Mouse (Mus musculus): ENCODE data around the gene Rbm28.
A peak's percentile ranks its signal among the peaks of the same experiment; 100 is the strongest.
"Not testable (repeated sequence)": the region's sequence is repeated elsewhere in the genome, so short reads cannot be mapped to it uniquely, and the experiment has no call there.

Gene Rbm28

DNA sequence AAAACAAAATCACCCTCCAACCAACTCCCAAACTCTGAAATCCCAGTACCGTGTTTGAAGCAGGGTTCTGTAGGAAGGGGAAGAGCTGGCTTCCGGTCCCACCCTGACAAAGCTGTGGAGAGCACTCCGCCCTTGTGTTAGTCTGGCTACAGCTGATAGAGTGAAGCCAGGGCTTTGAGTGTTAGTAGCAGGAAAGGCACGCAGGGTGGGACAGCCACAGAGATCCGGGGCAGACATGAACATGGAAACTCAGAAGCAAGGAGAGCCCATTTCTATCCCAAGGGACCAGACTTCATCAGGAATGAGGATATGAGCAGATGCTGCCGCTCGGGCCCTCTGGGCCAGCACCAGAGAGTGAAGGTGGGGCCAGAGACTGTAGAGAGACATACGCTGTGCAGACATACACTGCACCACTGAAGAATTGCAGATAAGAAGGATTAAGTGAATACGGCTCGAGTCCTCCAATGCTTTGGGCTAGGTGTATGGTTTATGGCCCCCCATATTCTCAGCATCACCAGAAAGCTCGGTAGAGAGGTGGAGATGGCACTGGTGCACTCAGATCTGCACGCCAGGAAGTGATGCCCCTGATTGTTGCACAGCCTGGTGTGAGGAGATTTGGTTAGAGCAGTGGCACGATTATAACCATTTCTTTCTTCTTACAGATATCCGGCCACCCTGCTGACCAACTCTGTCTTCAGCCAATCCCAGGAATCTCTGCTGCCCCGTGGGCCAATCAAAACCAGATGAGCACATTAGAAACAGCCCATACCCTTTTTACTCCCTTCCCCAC, 29.4 kb upstream of the Rbm28 start:
- DNase-seq (ENCODE audit: low spot score in 2 of 2), result peak; percentile 25 to 58

DNA sequence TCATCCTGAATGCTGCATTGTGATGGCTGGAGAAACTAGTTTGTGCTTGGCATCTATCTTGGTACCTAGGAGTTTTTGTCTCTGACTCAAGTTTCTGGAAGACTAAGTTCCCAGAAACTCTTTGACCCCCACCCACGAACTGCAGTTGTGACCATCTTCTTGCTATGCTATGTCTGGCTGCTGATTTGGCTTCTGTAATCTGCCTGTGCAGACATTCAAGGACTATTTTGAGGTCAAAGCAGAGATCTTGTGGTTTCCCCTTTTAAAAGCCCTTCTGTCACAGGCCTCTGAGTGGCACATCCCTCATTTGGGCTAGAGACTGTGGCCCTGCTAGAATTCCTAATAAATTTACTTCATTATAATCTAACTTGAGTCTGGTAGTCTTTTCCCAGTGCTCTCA, 23.1 kb upstream of the Rbm28 start:
- peak; percentile 2 to 6 for DNase-seq (ENCODE audit: low spot score in 2 of 2)

DNA sequence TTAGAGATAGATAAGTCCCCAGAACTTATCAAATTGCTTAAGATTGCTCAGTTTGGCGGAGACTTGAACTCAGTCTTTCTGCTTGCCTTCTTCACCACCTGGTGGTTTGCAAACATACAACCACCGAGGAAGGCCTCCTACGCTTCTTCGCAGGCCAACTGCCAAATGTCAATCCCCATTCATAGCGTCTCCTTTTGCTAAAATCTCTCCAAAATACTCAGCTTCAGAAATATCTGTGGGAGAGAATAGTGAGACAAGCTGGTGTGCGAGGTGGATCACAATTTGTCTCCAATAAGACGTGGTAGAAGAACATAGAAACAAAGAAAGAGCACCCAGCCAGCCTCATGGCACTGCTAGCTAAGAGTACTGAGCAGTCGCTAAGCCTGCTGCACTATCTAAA, 15.0 kb upstream of the Rbm28 start:
- peak; percentile 12 to 44 for DNase-seq (ENCODE audit: low spot score in 2 of 2)

DNA sequence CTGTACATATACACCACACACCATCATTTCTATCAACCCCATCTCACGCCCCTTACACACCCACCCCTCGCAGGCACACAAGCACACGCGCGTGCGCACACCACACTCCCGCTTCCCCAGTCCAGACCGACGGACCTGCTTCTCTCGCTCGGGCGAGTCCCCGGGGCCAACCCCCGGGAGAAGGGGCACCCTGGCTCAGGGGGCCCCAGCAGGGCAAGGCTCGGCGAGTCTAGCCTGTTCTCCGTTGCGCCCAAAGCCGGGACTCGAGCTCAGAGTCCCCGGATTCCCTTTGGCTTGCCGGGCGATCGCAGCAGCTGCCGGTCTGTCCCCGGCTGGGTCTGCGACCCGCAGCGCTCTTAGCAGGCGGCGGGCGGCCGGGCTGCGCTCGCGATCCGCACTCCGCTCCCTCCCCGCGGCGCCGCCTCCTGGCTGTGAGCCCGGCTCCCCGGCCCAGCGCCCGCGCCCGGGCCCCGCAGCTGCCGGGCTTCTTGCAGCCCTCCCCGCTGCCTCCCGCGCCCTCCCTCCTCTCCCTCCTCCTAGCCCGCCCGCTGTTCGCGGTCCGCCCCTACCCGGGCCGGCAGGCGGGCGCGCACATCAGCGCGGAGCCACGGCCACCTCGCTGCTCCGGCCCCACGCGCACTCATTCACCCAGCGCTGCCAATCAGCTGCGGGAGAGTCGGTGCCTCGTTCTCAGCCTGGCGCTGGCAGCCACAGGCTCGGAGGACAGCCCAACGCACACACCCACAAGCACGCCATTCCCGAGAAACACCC, 14.3 kb upstream of the Rbm28 start, which contains the start of gene Prrt4:
Gene Prrt4, minus strand, starts transcription at position 697 of the 771 bp plus-strand sequence.
- DNase-seq (ENCODE audit: low spot score in 2 of 2), result peak; percentile 51 to 61

DNA sequence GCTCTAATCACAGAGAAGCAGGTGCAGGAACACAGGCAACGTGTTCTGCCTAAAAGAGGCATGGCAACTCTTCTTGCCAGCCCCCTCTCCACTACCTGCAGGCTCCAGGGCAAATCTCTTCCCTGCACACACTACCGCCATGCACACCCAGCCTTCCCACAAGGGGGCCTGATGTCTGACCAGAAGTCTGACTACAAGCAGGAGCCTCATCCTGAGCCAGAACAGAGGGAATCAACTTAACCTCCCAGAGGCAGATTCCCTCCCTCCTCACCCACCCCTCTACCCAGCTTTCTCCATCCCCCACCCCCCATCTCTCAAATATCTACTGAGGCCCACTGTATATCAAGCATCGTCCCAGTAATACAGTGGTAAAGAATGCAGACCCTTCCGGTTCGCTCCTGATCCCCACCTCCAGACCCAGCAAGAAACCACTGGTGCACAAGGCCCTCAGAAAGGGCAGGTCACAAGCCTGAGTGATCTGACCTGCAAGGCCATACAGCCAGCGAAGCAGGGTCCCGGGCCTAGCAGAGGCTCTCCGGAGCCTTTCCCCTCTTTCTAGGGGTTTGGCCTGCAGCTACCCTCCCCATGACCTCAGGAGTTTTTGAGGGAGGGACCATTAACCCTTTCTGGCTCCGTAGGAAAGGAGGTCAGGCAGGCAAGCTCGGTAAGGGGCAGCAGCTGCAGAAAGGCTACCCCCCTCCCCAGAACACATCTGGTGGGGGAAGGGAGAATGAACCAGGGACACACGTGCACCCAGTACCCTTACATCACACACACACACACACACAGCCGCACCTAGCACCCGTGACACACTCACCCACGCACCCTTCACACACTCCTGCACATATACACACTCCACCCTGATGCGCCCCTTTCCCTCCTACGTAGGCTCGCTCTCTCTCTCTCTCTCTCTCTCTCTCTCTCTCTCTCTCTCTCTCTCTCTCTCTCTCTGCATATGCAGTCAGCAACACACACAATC, 13.4 kb upstream of the Rbm28 start:
- DNase-seq (ENCODE audit: low spot score in 2 of 2), result peak; percentile 16 to 58

DNA sequence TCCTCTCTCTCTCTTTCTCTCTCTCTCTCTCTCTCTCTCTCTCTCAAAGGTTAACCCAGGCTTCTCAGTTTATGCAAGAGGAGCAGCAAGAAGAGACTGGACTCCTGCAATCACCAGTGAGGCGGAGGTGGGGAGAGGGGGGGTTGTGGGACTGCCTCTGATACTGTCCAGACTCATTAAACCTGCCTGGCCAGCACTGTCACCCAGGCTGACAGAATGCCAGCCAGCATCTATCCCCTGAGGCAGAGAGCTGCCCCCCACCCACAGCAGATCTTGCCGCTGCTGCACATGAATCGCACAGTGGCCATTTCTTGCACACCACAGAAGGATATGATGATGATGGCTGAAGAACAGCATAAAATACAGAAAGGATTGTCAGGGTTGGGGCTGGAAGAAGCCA, 10.3 kb upstream of the Rbm28 start:
- DNase-seq (ENCODE audit: low spot score in 2 of 2), result peak; percentile 11 to 51

DNA sequence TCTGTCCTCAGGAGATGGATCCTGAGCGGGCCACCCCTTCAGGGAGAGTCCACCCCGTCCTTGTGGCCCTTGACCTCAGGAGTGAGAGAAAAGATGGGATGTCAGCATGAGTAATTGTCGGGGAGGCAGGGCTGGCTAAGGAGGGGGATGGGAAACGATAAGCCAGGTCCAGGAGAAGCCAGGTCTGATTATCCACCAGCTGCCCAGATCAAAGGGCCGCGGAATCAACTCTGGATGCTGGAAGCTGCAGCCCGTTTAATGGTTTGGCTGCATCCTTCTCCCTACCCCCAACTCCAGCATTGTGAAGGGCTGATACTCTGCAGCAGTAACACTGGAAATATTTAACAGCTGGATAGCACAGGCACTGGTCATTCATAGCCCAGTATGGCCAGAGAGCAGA, 9.6 kb upstream of the Rbm28 start:
- DNase-seq (ENCODE audit: low spot score in 2 of 2), result peak in 1 of 2 experiments; percentile 13

DNA sequence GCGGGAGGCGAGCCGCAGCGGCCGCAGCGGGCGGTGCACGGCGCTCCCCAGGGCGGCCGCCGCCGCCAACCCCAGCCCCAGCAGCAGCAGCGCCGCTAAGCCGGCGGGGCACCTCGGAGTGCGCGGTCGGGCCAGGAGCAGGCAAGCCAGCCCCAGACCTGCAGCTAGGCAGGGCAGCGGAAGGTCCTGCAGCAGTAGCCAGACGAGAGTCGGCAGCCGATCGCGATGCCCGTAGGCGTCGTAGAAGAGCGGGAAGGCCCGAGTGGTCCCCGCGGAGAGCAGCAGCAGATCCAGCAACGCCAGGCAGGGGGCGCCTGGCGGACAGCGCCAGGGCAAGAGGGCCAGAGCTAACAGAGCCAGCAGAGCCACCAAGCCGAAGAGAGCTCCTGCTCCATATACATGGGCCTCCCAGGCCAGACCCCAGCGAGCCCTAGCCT, 6.2 kb upstream of the Rbm28 start:
- DNase-seq (ENCODE audit: low spot score in 2 of 2), result peak; percentile 76 to 82

DNA sequence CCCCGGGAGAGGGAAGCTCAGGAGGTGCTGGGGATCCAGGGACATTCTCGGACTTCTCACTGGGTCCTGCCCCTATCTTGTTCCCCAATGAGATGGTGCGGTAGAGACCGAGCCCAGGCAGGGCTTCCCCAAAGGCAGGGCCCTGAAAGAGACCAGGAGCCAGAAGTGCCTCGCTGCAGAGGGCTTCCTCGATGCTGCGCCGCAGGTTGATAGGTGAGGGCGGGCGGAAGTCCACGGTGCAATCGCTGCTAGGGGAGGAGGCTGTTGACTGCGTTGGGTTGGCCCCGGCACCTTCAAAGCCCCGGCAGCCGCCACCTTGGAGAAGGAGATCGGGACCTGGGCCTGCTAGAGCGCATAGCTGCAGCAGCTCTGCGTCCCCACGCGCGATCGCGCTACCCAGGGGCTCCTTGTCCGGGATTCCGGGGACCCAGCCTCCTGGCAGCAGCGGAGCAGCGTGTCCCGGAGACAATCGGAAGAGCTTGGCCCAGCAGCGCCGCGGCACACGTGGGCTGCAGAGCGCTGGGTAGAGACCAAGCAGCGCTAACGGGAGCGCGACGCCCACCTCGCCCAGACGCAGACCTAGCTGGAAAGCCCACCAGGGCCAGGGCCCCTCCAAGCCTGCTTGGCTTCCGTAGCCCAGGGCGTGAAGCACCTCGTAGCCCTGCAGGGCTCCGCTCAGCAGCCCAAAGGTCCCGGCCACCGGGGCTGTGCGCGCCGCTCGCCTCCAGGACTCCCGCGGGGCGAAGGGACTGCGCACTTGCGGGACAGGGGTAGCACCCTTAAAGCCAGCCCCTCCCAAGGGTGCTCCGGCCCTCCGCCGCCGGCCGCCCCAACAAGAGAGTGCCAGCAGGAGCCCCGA, 5.5 kb upstream of the Rbm28 start:
- peak in 1 of 2 experiments; percentile 18 for DNase-seq (ENCODE audit: low spot score in 2 of 2)

DNA sequence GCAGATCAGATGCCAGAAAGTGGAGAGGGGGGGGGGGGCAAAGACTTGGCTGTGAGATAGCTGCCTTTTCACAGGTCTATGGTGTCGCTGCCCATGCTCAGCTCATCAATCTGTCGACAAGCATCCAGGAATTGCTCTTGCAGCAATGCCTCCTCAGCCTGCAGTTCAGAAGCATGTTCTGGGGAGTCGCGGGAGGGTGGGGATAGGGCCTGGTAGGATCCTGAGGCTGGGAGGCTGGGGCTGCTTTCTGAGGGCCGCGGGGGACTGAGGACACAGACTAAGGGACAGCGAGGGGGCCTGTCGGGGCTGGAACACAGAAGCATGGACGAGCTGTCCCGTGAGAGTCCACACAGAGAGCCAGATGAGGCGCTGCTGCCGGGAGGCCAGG, 4.9 kb upstream of the Rbm28 start:
- DNase-seq (ENCODE audit: low spot score in 2 of 2), result no peak

DNA sequence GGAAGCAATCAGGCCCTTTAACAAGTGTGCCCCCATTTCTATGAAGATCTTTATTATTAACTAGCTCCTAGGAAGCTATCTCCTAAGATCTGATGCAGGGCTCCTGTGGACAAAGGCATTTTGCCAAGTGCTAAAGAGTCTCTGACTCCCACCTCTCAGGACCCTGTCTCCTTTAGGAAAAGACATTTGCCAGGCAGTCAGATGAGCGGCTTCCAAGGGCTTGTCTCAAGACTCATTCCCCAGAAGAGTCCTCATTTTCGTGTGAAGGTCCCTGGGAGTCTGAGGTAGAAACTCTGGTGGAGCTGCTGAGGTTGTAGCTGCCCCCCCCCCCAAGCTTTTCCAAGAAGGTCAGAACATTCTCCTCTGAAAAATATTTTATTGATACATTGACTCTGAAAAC, 4.1 kb upstream of the Rbm28 start:
- no peak for DNase-seq (ENCODE audit: low spot score in 2 of 2)

DNA sequence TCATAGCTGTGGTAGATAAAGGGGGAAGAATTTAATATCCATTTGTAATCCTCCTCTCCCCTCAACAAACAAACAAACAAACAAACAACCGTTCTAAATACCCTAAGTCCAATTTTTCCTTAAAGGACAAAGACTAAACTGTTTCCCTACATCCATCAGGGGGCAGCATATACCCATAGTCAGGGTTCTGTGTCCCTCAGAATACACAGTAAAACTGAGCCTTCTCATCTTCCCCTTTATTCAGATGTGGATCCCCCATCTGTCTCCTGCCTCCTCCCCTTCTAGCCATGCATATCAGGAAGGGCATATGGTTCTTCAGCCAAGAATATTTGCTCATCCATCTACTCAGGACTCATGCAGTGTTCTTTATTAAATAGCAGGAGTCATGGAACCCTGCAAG, 1.4 kb upstream of the Rbm28 start:
- no peak for DNase-seq (ENCODE audit: low spot score in 2 of 2)

DNA sequence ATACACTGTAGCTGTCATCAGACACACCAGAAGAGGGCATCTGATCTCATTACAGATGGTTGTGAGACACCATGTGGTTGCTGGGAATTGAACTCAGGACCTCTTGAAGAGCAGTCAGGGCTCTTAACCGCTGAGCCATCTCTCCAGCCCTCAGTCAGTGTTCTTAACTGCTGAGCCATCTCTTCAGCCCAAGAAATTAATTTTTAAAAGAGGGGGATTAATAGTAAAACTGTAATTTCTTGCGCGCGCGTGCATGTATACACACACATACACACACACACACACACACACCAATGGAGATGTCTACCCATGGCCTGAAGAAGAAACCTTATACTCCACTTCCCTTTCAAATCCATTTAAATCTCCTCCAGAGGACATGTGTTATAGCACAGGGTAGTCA, 3.5 kb downstream of the Rbm28 start:
- DNase-seq (ENCODE audit: low spot score in 2 of 2), result not testable (repeated sequence)

DNA sequence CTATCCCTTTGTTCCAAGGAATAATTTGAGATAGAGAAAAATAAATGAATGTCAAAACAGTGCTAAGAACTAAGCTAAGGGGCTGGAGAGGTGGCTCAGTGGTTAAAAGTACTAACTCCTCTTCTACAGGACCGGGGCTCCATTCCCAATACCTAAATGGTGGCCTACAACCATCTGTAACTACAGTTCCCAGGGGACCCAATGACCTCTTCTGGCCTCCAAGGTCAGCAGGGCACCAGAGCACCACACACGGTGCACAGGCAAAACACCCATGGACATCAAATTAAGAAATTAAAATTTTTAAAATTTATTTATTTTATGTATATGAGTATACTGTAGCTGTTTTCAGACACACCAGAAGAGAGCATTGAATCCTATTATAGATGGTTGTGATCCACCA, 4.0 kb downstream of the Rbm28 start:
- DNase-seq (ENCODE audit: low spot score in 2 of 2), result no peak

DNA sequence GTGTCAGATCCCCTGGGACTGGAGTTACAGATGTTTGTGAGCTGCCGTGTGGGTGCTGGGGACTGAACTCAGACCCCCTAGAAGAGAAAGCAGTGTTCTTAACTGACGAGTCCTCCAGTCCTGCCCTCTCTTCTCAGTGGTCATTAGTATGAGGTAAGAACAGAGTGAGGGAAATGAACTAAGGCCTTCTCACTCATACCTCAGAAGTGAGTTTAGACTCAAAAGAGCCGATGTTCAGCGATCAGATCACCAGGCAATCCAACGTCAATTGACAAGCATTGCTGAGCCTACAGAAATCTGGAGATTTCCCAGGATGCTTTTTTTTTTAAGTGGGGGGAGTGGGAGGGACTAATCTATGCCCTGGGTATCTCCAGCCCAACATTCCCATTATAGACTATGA, 8.5 kb downstream of the Rbm28 start:
- no peak for DNase-seq (ENCODE audit: low spot score in 2 of 2)

DNA sequence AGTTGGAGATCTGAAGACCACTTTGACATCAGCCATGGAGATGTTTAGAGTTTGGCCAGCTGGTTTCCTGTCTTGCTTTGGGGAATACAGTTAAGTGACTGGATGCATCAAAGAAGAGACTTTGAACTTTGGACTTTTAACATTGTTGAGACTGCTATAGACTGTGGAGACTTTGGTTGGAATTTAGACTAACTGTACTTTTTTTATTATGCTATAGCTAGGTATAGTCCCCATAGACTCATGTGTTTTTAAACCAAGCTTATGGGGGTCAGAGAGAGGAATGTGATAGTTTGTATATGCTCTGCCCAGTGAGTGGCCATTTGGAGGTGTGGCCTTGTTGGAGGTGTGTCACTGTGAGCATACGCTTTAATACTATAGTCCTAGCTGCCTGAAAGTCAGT, 14.8 kb downstream of the Rbm28 start:
- no peak for DNase-seq (ENCODE audit: low spot score in 2 of 2)

DNA sequence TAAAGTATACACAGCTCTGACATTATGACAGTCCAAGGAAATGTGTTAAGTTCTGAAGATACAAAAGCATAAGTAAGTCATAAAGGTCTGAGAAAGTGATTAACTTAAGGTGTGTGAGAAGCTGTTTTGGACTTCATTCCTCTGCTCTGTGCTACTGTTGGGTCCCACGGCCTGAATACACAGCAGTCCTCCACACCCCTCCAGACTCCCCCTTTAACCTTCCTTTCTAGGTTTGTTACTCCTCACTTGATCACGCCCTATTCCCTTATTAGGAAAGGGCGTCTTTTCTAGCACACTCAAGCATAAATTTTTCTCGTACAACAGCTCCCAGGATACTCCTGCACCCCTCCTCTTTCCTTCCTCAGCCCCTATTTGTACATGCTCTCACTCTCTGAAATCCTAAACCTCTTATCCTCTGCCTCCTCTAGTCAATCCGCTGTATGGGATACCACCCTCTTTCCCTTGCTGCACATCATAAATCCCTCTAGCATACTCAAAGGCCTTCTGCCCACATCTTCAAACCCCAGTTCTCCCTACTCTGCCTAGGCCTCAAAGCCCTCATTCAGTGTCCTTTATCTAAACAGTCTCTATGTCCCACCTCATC, 17.3 kb downstream of the Rbm28 start:
- DNase-seq (ENCODE audit: low spot score in 2 of 2), result no peak

DNA sequence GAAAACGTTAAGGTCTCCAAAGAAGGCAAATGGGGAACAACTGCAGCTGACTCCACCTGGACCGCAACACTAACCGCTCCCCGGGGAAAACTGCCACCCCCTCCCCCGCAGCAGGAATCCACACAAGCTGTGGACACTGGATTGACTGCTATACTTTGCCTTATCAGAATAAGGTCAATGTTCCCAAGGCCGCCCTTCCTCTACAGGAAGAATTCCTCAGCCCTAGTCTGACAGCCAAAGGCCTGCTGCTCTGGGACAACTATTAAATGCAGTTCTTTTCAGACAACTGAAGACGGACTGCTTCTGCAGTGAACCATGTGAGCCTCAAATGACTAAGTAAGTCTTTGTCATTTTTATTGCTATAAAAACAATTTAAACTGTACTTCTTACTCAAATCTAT, 18.2 kb downstream of the Rbm28 start:
- peak in 1 of 2 experiments; percentile 56 for DNase-seq (ENCODE audit: low spot score in 2 of 2)

DNA sequence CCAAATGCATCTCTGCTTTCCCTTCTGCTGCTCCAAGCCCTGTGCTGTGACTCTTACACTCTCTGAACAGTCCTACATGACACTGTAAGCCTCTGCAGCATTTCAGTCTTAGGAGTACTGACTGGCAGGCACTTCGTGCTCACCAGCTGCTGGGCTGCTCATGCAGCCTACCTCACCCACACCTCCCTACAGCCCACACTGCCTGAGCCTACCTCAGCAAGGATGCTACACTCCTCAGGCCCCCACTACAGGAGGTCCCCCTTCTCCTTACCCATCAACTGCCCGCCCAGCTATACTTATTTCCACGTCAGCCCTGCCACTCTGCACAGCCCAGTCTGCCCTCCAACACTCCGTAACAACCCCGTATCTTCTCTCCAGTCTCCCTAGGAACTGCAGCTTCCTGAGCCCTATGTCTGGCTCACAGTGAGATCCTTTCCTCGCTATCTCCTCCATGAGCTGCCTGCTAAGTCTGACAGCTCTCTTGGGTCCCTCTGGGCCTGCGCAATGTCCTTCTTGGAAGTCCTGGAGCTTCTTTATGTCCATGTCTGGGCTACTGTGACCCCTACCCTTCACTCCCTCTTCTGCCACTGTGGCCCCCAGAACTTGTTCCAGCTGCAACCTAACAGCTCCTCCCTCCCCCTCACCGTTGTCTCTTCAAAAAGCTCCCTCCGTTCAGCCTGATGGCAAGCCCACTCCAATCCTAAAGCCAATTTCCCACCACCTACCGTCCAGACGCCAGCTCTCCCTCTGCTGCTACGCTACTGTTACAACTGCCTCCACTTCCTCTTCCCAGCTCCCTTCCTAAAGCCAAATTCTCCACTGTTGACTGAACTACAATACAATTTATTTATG, 19.1 kb downstream of the Rbm28 start:
- DNase-seq (ENCODE audit: low spot score in 2 of 2), result no peak

DNA sequence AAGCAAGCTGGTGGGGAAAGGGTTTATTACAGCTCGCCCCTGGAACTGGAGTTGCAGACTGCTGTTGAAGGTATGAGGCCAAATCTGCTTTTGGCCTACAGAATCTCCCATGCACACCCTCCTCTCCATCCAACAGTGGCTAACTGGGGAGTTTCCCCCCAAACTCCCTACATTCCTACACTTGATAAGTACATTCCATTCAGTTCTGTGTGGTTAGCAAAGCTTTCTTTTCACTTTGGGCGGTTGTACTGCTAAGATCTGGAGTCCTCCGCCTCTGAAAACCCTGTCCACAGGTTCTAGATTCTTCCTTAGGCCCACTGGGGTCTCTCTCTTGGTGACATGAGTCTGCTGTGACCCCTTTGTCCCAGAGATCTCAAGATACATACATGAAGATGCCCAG, 19.8 kb downstream of the Rbm28 start:
- DNase-seq (ENCODE audit: low spot score in 2 of 2), result no peak

All from urinary bladder, postnatal 4 days (tissue).